Mouse (Mus musculus): ENCODE results near the gene Gstcd. TPM values are rescaled to one million over a fixed set of nuclear protein-coding genes. Genes with fewer than 3 reads are reported as not detected.
A peak's percentile ranks its signal among the peaks of the same experiment; 100 is the strongest.

Gstcd gene
- total and polyA plus RNA-seq, 2 experiments = 1.2 to 2.1 TPM

GRCm38 (mm10) chr3:132944609-132945008, 147.2 kb downstream of the Gstcd start:
- no peak overlapping the region for H3K9ac ChIP-seq (ENCODE audit: low read depth, low read length)
- no peaks in the 10 kb centered on the region for H3K36me3 ChIP-seq (ENCODE audit: control insufficient read depth, insufficient read depth, low read length)
- H3K27me3 ChIP-seq (ENCODE audit: control insufficient read depth, insufficient read depth, low read length) = peaks cover 13% of the 10 kb centered on the region
- DNase-seq (ENCODE audit: extremely low read depth, low read depth, low spot score) = no peak
- H3K4me1 ChIP-seq (ENCODE audit: control insufficient read depth, insufficient read depth, low read length) = peaks cover 5% of the 10 kb centered on the region; the same call in 1 of the 2 replicates
- TF ChIP-seq CTCF (IDR thresholded peaks at IDR 0.05; ENCODE audit: low read depth, low read length) (no peak), POLR2A (IDR thresholded peaks at IDR 0.05; ENCODE audit: extremely low read depth, insufficient read depth, low read length) (no peak)
- H3K4me3 ChIP-seq (ENCODE audit: insufficient read depth, low read depth, low read length) = no peak overlapping the region
- no peak overlapping the region for H3K27ac ChIP-seq (replicated peaks; ENCODE audit: insufficient read depth, low read depth, low read length)
- H3K79me2 ChIP-seq (ENCODE audit: control insufficient read depth, insufficient read depth, low read length) = no peaks in the 10 kb centered on the region
- 88% methylated on average over 3 of the region's 3 CpGs for WGBS

- Histone ChIP-seq H3K79me2 (ENCODE audit: control insufficient read depth, insufficient read depth, low read length) (no peaks in the 10 kb centered on the region), H3K4me1 (ENCODE audit: control insufficient read depth, insufficient read depth, low read length) (peaks cover 2% of the 10 kb centered on the region; the same call in 1 of the 2 replicates), H3K27ac (replicated peaks; ENCODE audit: insufficient read depth, low read depth, low read length) (no peak overlapping the region), H3K36me3 (ENCODE audit: control insufficient read depth, insufficient read depth, low read length) (no peaks in the 10 kb centered on the region), H3K4me3 (ENCODE audit: insufficient read depth, low read depth, low read length) (no peak overlapping the region), H3K27me3 (ENCODE audit: control insufficient read depth, insufficient read depth, low read length) (peaks cover 10% of the 10 kb centered on the region), H3K9ac (ENCODE audit: low read depth, low read length) (no peak overlapping the region)
- no peak for TF ChIP-seq POLR2A (IDR thresholded peaks at IDR 0.05; ENCODE audit: extremely low read depth, insufficient read depth, low read length)
- no peak for TF ChIP-seq CTCF (IDR thresholded peaks at IDR 0.05; ENCODE audit: low read depth, low read length)
- 89% methylated on average over 7 of the region's 7 CpGs for WGBS
- DNase-seq (ENCODE audit: extremely low read depth, low read depth, low spot score) = no peak
Measured at GRCm38 (mm10) chr3:132944193-132944592, 147.6 kb downstream of the Gstcd start.

DNA sequence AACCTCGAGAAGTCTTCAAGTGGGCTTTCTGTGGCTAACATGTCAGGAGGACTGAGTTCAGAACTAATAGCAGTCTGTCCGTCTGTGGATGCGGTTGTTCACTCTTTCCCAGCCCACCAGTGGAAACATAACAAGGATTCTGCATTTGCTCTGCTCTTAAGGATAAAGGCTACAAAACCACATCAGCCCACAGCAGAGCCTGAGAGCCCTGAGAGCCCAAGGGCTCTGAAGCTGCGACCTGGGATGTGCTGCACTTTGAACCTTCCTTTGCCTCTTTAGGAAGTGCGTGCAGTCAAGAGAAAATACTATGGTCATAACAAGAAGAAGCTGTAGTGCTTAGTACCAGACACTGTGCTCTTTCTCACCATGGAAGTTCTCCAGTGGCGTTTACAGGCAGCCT, 149.1 kb downstream of the Gstcd start:
- no peaks in the 10 kb centered on the region for H3K36me3 ChIP-seq (ENCODE audit: control insufficient read depth, insufficient read depth, low read length)
- H3K4me3 ChIP-seq (ENCODE audit: insufficient read depth, low read depth, low read length) = no peak overlapping the region
- DNase-seq (ENCODE audit: extremely low read depth, low read depth, low spot score) = no peak
- no peaks in the 10 kb centered on the region for H3K79me2 ChIP-seq (ENCODE audit: control insufficient read depth, insufficient read depth, low read length)
- no peak overlapping the region for H3K9ac ChIP-seq (ENCODE audit: low read depth, low read length)
- WGBS = 96% methylated on average over 6 of the region's 6 CpGs
- H3K4me1 ChIP-seq (ENCODE audit: control insufficient read depth, insufficient read depth, low read length) = peaks cover 6% of the 10 kb centered on the region; the same call in 1 of the 2 replicates
- no peak overlapping the region for H3K27ac ChIP-seq (replicated peaks; ENCODE audit: insufficient read depth, low read depth, low read length)
- TF ChIP-seq CTCF (IDR thresholded peaks at IDR 0.05; ENCODE audit: low read depth, low read length) (no peak), POLR2A (IDR thresholded peaks at IDR 0.05; ENCODE audit: extremely low read depth, insufficient read depth, low read length) (no peak)
- peaks cover 3% of the 10 kb centered on the region; the same call in 1 of the 2 replicates for H3K27me3 ChIP-seq (ENCODE audit: control insufficient read depth, insufficient read depth, low read length)

GRCm38 (mm10) chr3:132940181-132940990, 151.4 kb downstream of the Gstcd start:
- Histone ChIP-seq H3K9ac (ENCODE audit: low read depth, low read length) (no peak overlapping the region), H3K4me3 (ENCODE audit: insufficient read depth, low read depth, low read length) (no peak overlapping the region), H3K27ac (replicated peaks; ENCODE audit: insufficient read depth, low read depth, low read length) (no peak overlapping the region), H3K79me2 (ENCODE audit: control insufficient read depth, insufficient read depth, low read length) (no peaks in the 10 kb centered on the region), H3K36me3 (ENCODE audit: control insufficient read depth, insufficient read depth, low read length) (no peaks in the 10 kb centered on the region), H3K4me1 (ENCODE audit: control insufficient read depth, insufficient read depth, low read length) (peaks cover 6% of the 10 kb centered on the region; the same call in 1 of the 2 replicates), H3K27me3 (ENCODE audit: control insufficient read depth, insufficient read depth, low read length) (no peaks in the 10 kb centered on the region)
- DNase-seq (ENCODE audit: extremely low read depth, low read depth, low spot score) = no peak
- WGBS = 86% methylated on average over 10 of the region's 10 CpGs
- no peak for TF ChIP-seq POLR2A (IDR thresholded peaks at IDR 0.05; ENCODE audit: extremely low read depth, insufficient read depth, low read length)
- TF ChIP-seq CTCF (IDR thresholded peaks at IDR 0.05; ENCODE audit: low read depth, low read length) = no peak

- peak; percentile 69 for DNase-seq (ENCODE audit: extremely low read depth, low read depth, low spot score)
- TF ChIP-seq POLR2A (IDR thresholded peaks at IDR 0.05; ENCODE audit: extremely low read depth, insufficient read depth, low read length) = no peak
- TF ChIP-seq CTCF (IDR thresholded peaks at IDR 0.05; ENCODE audit: low read depth, low read length) = no peak
- H3K27ac ChIP-seq (replicated peaks; ENCODE audit: insufficient read depth, low read depth, low read length) = no peak overlapping the region
- 45% methylated on average over 8 of the region's 8 CpGs for WGBS
- H3K36me3 ChIP-seq (ENCODE audit: control insufficient read depth, insufficient read depth, low read length) = no peaks in the 10 kb centered on the region
- H3K4me1 ChIP-seq (ENCODE audit: control insufficient read depth, insufficient read depth, low read length) = peaks cover 6% of the 10 kb centered on the region; the same call in 1 of the 2 replicates
- H3K27me3 ChIP-seq (ENCODE audit: control insufficient read depth, insufficient read depth, low read length) = no peaks in the 10 kb centered on the region
- no peaks in the 10 kb centered on the region for H3K79me2 ChIP-seq (ENCODE audit: control insufficient read depth, insufficient read depth, low read length)
- no peak overlapping the region for H3K9ac ChIP-seq (ENCODE audit: low read depth, low read length)
- no peak overlapping the region for H3K4me3 ChIP-seq (ENCODE audit: insufficient read depth, low read depth, low read length)
Measured at GRCm38 (mm10) chr3:132939006-132939405, 152.8 kb downstream of the Gstcd start.

DNA sequence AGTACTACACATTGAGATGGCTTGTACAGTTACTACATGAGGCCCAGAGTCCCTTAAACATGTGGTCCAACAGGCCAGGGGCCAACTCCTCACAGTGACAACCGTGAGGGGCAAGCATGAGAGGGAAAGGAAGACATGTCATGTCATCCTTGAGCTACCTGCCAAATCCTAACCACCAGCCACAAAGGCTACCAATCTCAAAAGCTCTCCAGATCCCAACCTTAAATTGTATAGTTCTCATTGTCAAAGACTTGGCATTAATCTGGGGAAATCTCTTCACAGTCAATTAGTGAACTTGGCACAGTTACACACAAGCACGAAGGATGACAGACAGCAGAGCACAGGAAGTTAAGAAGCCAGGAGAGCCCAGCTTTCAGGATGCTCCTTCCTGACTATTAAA, 157.2 kb downstream of the Gstcd start:
- no peak overlapping the region for H3K9ac ChIP-seq (ENCODE audit: low read depth, low read length)
- WGBS = 77% methylated on average over 2 of the region's 2 CpGs

More for the DNA sequence above, 157.2 kb downstream of the Gstcd start:
- no peak for DNase-seq (ENCODE audit: extremely low read depth, low read depth, low spot score)
- no peak for TF ChIP-seq CTCF (IDR thresholded peaks at IDR 0.05; ENCODE audit: low read depth, low read length)
- no peak for TF ChIP-seq POLR2A (IDR thresholded peaks at IDR 0.05; ENCODE audit: extremely low read depth, insufficient read depth, low read length)
- no peak overlapping the region for H3K4me3 ChIP-seq (ENCODE audit: insufficient read depth, low read depth, low read length)
- H3K4me1 ChIP-seq (ENCODE audit: control insufficient read depth, insufficient read depth, low read length) = peaks cover 6% of the 10 kb centered on the region; the same call in 1 of the 2 replicates
- H3K79me2 ChIP-seq (ENCODE audit: control insufficient read depth, insufficient read depth, low read length) = no peaks in the 10 kb centered on the region
- H3K27me3 ChIP-seq (ENCODE audit: control insufficient read depth, insufficient read depth, low read length) = no peaks in the 10 kb centered on the region
- H3K27ac ChIP-seq (replicated peaks; ENCODE audit: insufficient read depth, low read depth, low read length) = no peak overlapping the region
- no peaks in the 10 kb centered on the region for H3K36me3 ChIP-seq (ENCODE audit: control insufficient read depth, insufficient read depth, low read length)

Other genes with a start within 250 kb of the Gstcd start
- 0.07 and 0.09 TPM in 2 replicates for gene Npnt, start 141.7 kb downstream of the Gstcd start, total RNA-seq (2014; rRNA removed)
- gene Npnt, start 141.7 kb downstream of the Gstcd start, polyA plus RNA-seq (2012; rRNA removed) = 0.37 and 0.39 TPM in 2 replicates
- 4.1 and 4.6 TPM in 2 replicates for gene Ints12, start 193 bp downstream of the Gstcd start, total RNA-seq (2014; rRNA removed)
- 1.5 and 3.0 TPM in 2 replicates for gene Ints12, start 193 bp downstream of the Gstcd start, polyA plus RNA-seq (2012; rRNA removed)
- gene Arhgef38, start 142.9 kb upstream of the Gstcd start, total RNA-seq (2014; rRNA removed) = 0.09 TPM in 1 of 2 replicates, not detected in the other
- not detected in 2 replicates for gene Arhgef38, start 142.9 kb upstream of the Gstcd start, polyA plus RNA-seq (2012; rRNA removed)
- 55.0 and 58.8 TPM in 2 replicates for gene Ppa2, start 218.1 kb upstream of the Gstcd start, total RNA-seq (2014; rRNA removed)
- 70.1 and 74.1 TPM in 2 replicates for gene Ppa2, start 218.1 kb upstream of the Gstcd start, polyA plus RNA-seq (2012; rRNA removed)

All from liver, adult 2 months (tissue).